Mouse (Mus musculus): ENCODE data around the gene Rhbdl1.
"Not testable (repeated sequence)": the region's sequence is repeated elsewhere in the genome, so short reads cannot be mapped to it uniquely, and the experiment has no call there.

The Rhbdl1 gene

DNA sequence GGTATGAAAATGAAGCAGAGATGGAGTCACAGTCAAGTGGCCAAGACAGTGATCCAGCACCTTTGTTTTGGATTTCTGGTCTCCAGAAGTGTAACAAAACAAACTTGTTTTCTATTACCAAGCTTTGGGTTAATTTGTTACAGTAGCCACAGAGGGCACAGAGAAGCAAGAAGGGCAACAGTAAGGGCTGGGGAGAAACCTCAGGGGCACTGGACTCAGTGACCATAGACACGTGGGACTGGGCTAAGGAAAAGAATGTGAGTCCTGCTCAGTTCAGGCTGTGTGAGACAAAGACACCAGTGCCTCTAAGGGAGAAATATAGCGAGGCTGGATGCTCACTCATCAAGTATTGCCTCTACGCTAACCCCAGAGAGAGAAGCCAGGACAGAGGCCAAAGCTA lies 35.6 kb upstream of the Rhbdl1 start:
- DNase-seq (ENCODE audit: low spot score) = no peak

DNA sequence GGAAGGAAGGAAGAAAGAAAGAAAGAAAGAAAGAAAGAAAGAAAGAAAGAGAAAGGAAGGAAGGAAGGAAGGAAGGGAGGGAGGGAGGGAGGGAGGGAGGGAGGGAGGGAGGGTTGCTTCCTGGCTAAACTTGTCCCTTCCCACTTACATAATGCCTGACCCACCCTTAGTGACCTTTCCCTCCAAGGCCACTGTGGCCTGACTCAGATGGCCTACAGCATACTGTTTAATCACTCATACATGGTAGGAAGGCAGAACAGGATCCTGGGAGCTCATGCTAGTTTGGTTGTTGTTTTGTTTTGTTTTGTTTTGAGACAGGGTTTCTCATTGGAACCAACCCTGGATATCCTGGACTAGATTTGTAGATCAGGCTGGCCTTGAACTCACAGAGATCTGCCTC lies 34.5 kb upstream of the Rhbdl1 start:
- DNase-seq (ENCODE audit: low spot score) = not testable (repeated sequence)

GRCm38 (mm10) chr17:25869954-25870353 lies 32.9 kb upstream of the Rhbdl1 start:
- DNase-seq (ENCODE audit: low spot score) = no peak

DNA sequence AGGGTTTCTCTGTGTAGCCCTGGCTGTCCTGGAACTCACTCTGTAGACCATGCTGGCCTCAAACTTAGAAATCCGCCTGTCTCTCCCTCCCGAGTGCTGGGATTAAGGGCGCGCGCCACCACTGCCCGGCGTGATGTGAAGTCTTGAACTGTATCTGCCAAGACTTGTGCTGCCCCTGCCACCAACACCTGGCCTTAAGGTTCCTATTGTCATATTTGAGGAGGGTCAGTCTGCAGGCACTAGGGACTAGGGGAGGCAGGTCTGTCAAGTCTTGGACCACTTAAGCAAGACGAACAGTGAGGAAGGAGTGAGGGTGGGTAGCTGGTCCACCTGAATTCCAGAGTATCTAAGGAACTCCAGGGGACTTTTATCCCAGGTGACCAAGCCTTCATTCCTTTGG lies 32.4 kb upstream of the Rhbdl1 start:
- no peak for DNase-seq (ENCODE audit: low spot score)

GRCm38 (mm10) chr17:25868601-25869191 lies 31.6 kb upstream of the Rhbdl1 start, which contains the start of gene Mcrip2:
Gene Mcrip2, minus strand, starts transcription at chr17:25868764.
- DNase-seq (ENCODE audit: low spot score) = peak; percentile 30

- DNase-seq (ENCODE audit: low spot score) = peak; percentile 39
These were observed 30.9 kb upstream of the Rhbdl1 start for GRCm38 (mm10) chr17:25867836-25868600.

GRCm38 (mm10) chr17:25867509-25867835 lies 30.4 kb upstream of the Rhbdl1 start:
- peak; percentile 41 for DNase-seq (ENCODE audit: low spot score)

DNA sequence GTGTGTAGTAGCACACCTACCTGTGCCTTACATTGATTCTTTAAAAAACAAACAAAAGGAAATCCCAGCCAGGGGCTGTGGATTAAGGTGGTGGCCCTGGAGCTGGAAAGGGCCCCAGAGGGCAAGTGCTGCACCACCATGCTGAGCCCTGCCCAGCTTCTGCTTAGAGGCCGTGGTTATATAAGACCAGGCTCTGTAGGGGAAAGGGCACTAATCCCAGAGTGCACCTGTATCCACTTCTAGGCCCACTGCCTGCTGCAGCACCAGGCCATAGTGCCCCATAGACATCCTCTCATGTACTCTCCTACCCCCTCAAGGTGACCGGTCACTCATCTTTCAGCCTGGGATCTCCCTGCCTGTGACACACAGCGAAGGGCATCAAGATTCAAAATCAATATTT lies 29.1 kb upstream of the Rhbdl1 start:
- DNase-seq (ENCODE audit: low spot score) = no peak

- no peak for DNase-seq (ENCODE audit: low spot score)
These were observed 28.2 kb upstream of the Rhbdl1 start for GRCm38 (mm10) chr17:25865288-25865687.

- DNase-seq (ENCODE audit: low spot score) = no peak
These were observed 27.2 kb upstream of the Rhbdl1 start for GRCm38 (mm10) chr17:25864311-25864710.

GRCm38 (mm10) chr17:25863681-25864080 lies 26.6 kb upstream of the Rhbdl1 start:
- no peak for DNase-seq (ENCODE audit: low spot score)

- no peak for DNase-seq (ENCODE audit: low spot score)
These were observed 24.9 kb upstream of the Rhbdl1 start for GRCm38 (mm10) chr17:25861704-25862612.

GRCm38 (mm10) chr17:25860832-25861703 lies 24.0 kb upstream of the Rhbdl1 start, which contains the start of gene Wdr90:
Gene Wdr90, minus strand, starts transcription at chr17:25861501.
- peak; percentile 85 for DNase-seq (ENCODE audit: low spot score)

- no peak for DNase-seq (ENCODE audit: low spot score)
These were observed 23.1 kb upstream of the Rhbdl1 start for GRCm38 (mm10) chr17:25860229-25860628.

- peak; percentile 90 for DNase-seq (ENCODE audit: low spot score)
These were observed 7.4 kb upstream of the Rhbdl1 start, which contains the start of gene Rhot2 for GRCm38 (mm10) chr17:25844396-25844901. Gene Rhot2, minus strand, starts transcription at chr17:25844851.

DNA sequence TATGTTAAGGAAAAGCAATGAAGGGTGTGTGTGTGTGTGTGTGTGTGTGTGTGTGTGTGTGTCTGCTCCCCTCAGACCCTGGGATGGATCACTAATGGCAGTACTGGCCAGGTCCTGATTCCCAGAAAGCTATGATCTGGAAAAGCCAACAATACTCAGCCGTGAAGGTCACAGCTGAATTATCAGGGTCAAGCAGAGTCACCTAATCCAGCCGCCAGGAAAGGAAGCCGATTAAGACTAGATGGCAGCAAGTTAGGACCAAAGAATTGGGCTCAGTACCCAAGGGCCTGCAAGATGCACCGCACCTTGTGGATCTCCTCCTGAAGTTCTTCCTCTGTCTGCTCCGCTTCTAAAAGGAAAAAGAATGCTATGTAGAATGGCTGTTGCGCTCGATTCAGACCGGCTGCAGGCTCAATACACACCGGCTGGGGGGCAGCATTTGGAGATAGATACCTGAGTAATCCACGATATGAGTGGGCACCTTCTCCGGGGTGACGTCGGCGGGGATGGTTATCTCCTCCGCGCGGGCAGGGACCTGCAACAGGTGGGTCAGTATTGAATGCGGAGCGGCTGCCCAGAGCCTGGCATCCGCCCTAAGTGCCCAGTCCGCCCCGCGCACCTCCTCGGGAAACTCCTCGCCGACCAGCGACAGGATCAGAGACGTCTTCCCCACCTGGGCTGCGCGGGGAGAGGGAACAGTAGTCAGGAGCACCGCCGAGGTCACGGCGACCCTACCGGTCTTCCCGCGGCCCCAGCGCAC lies 6.7 kb upstream of the Rhbdl1 start:
- no peak for DNase-seq (ENCODE audit: low spot score)

GRCm38 (mm10) chr17:25843122-25843521 lies 6.0 kb upstream of the Rhbdl1 start:
- no peak for DNase-seq (ENCODE audit: low spot score)

GRCm38 (mm10) chr17:25842509-25842908 lies 5.4 kb upstream of the Rhbdl1 start:
- DNase-seq (ENCODE audit: low spot score) = no peak

DNA sequence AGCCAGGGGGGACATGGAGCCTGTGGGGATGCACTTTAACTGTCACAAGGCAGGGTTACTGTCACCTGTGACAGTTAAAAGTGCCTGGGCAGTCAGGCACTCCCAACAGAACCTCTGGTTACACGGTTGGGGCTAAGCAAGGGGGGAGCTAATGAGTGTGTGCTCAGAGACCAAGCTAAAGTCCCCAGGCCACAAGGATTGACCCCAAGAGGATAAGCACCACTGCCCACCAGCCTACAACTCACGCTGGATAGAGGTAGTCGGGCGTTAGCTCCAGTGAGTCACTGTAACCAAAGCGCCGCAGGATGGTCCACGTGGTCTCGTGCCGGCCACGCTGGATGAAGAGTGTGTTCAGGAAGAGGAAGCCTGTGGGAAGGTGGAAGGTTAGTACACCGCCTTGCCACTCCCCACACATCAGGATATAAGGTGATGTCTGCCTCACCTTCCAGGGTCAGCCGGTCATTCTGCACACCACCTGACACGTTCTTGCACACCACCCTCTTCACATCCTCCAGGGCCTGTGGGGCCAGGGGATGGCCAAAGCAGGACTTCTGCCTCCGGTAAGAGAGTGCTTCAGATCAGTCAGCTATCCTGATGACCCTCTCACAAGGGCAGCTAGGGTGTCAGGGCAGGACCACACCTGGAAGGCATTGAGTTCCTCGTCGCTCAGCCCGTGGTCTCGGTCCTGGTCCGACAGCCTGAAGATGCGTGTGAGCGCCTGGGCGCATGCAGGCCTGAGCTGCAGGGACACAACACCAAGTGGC lies 4.2 kb upstream of the Rhbdl1 start, which contains the start of gene Gm20683:
Gene Gm20683, minus strand, starts transcription at position 647 of the 764 bp plus-strand sequence.
- no peak for DNase-seq (ENCODE audit: low spot score)

- DNase-seq (ENCODE audit: low spot score) = no peak
These were observed 3.4 kb upstream of the Rhbdl1 start for GRCm38 (mm10) chr17:25840519-25840918.
